In the genomic region with DNA sequence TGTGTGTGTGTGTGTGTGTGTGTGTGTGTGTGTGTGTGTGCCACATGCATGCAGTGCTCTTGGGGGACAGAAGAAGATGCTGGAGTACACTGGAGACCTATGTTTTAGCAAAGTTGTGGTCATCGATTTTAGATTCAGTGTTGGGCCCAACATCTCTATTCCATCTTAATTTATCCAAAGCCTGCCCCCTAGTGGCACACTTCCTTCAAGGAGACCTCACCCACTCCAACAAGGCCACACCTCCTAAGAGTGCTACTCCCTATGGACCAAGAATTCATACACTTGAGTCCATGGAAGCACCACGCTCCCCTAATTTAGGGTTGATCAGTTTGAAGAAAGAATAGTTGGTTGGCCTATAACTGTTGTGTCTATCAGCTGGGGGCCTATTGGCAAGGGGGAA, we compare ENCODE assay signal across 9 mouse cellular contexts. TPM values are rescaled to one million over a fixed set of nuclear protein-coding genes. Genes with fewer than 3 reads are reported as not detected.
DNase-seq lines count a peak whose midpoint lies in the region; ATAC-seq and TF ChIP-seq lines count a peak whose summit lies in the region.
"Had no signal": no experiment of that assay in that cellular context is flagged by ENCODE, and none has a peak within 500 bp of the region (broad histone marks: within the 10 kb centered on the region; RNA-seq: fewer than 3 reads in every experiment).

No protein-coding gene starts in this region.

- DNase-seq in gastrocnemius, postnatal 10 days, result peak; percentile 32
- DNase-seq in gastrocnemius, adult 18-20 months (ENCODE audit: low spot score), result no peak
- DNase-seq in thymus, adult 2 months, result peak; percentile 58
- no peak for DNase-seq in thymus, adult 18-20 months
- peak; percentile 62 to 72 for DNase-seq in kidney, postnatal 4 days
- peak; percentile 38 for DNase-seq in stomach, postnatal 0 days (ENCODE audit: low spot score)
- no peak for DNase-seq in gastrocnemius, postnatal 36 days

- H3K4me3 ChIP-seq in thymus, adult 2 months (ENCODE audit: control insufficient read depth, insufficient read depth, low read length), result no peak overlapping the region
- no peak overlapping the region for H3K4me3 ChIP-seq in stomach, postnatal 0 days (ENCODE audit: low read depth, low read length)
- H3K4me3 ChIP-seq in forebrain, embryonic 15.5 days, result no peak overlapping the region

- ATAC-seq in stomach, postnatal 0 days (ENCODE audit: low FRiP score, low TSS enrichment), result no peak
- ATAC-seq in forebrain, embryonic 15.5 days (replicated peaks), result no peak

- H3K4me1 ChIP-seq in thymus, adult 2 months (replicated peaks; ENCODE audit: control insufficient read depth, insufficient read depth, low read length), result peaks cover 3% of the 10 kb centered on the region
- H3K4me1 ChIP-seq in stomach, postnatal 0 days (replicated peaks; ENCODE audit: control insufficient read depth, insufficient read depth), result no peaks in the 10 kb centered on the region
- peaks cover 7% of the 10 kb centered on the region for H3K4me1 ChIP-seq in forebrain, embryonic 15.5 days

- no peak for TF ChIP-seq POLR2A in thymus, adult 2 months (IDR thresholded peaks at IDR 0.05; ENCODE audit: control insufficient read depth, extremely low read depth, insufficient read depth, low read length, poor library complexity)

- H3K27me3 ChIP-seq in thymus, adult 2 months (ENCODE audit: control insufficient read depth, insufficient read depth, low read length), result no peaks in the 10 kb centered on the region; the same call in 1 of the 2 replicates
- H3K27me3 ChIP-seq in stomach, postnatal 0 days (ENCODE audit: control insufficient read depth, insufficient read depth, low read length), result no peaks in the 10 kb centered on the region
- no peaks in the 10 kb centered on the region for H3K27me3 ChIP-seq in forebrain, embryonic 15.5 days

- intact Hi-C loops in gastrocnemius, postnatal 36 days (cut with DNase I), result no loop called here

- TF ChIP-seq CTCF in thymus, adult 2 months (IDR thresholded peaks at IDR 0.05; ENCODE audit: borderline replicate concordance, control insufficient read depth, extremely low read depth, insufficient read depth, low read length, poor library complexity), result no peak
- peak; percentile 57 for TF ChIP-seq CTCF in stomach, postnatal 0 days (IDR thresholded peaks at IDR 0.05; ENCODE audit: low read depth)

- TF ChIP-seq EP300 in stomach, postnatal 0 days (optimal IDR thresholded peaks at IDR 0.05), result no peak

- 92% methylated on average over 2 of the region's 2 CpGs for WGBS in thymus, adult 2 months
- 87% methylated on average over 2 of the region's 2 CpGs for WGBS in stomach, postnatal 0 days
- WGBS in forebrain, embryonic 15.5 days, result 100% methylated on average over 2 of the region's 2 CpGs

- H3K9me3 ChIP-seq in stomach, postnatal 0 days (ENCODE audit: control insufficient read depth, low read length), result no peaks in the 10 kb centered on the region
- no peaks in the 10 kb centered on the region for H3K9me3 ChIP-seq in forebrain, embryonic 15.5 days

- no peaks in the 10 kb centered on the region for H3K36me3 ChIP-seq in thymus, adult 2 months (ENCODE audit: control insufficient read depth, insufficient read depth, low read length)
- no peaks in the 10 kb centered on the region for H3K36me3 ChIP-seq in stomach, postnatal 0 days (ENCODE audit: control insufficient read depth, insufficient read depth, low read length)
- H3K36me3 ChIP-seq in forebrain, embryonic 15.5 days, result no peaks in the 10 kb centered on the region

- H3K4me2 ChIP-seq in stomach, postnatal 0 days (replicated peaks; ENCODE audit: low read depth), result no peak overlapping the region
- H3K4me2 ChIP-seq in forebrain, embryonic 15.5 days (replicated peaks), result no peak overlapping the region

- H3K27ac ChIP-seq in thymus, adult 2 months (ENCODE audit: control insufficient read depth, insufficient read depth, low read length), result no peak overlapping the region
- no peak overlapping the region for H3K27ac ChIP-seq in stomach, postnatal 0 days (replicated peaks)
- no peak overlapping the region for H3K27ac ChIP-seq in forebrain, embryonic 15.5 days (replicated peaks)

- no peak overlapping the region for H3K9ac ChIP-seq in stomach, postnatal 0 days (ENCODE audit: low read length)
- H3K9ac ChIP-seq in forebrain, embryonic 15.5 days (replicated peaks), result no peak overlapping the region

RNA-seq across cellular contexts. Expression of a gene that starts 4.6 kb away (rescaled TPM):
- total RNA-seq in gastrocnemius, postnatal 10 days (2021), result not detected
- not detected for total RNA-seq in gastrocnemius, adult 18-20 months (2021)
- polyA plus RNA-seq in thymus, adult 2 months (2012; rRNA removed), result 0.11 TPM in 1 of 2 replicates, not detected in the other
- not detected in 2 replicates for polyA plus RNA-seq in stomach, postnatal 0 days (2015; fragmentation: Nextera tagmentation; extraction: Ambion mirVana)
- not detected for total RNA-seq in gastrocnemius, postnatal 36 days (2021)
- polyA plus RNA-seq in forebrain, embryonic 15.5 days (2015; fragmentation: Nextera tagmentation; extraction: Ambion mirVana), result not detected in 2 replicates
- total RNA-seq: heart, postnatal 10 days had no signal

RNA-seq across cellular contexts. Expression of a gene that starts 12.2 kb away (rescaled TPM):
- not detected for total RNA-seq in gastrocnemius, postnatal 10 days (2021)
- total RNA-seq in gastrocnemius, adult 18-20 months (2021), result not detected
- polyA plus RNA-seq in thymus, adult 2 months (2012; rRNA removed), result 0.31 and 0.49 TPM in 2 replicates
- 0.52 and 0.57 TPM in 2 replicates for polyA plus RNA-seq in stomach, postnatal 0 days (2015; fragmentation: Nextera tagmentation; extraction: Ambion mirVana)
- not detected for total RNA-seq in gastrocnemius, postnatal 36 days (2021)
- not detected in 2 replicates for polyA plus RNA-seq in forebrain, embryonic 15.5 days (2015; fragmentation: Nextera tagmentation; extraction: Ambion mirVana)
- total RNA-seq: heart, postnatal 10 days had no signal

RNA-seq across cellular contexts. Expression of a gene that starts 19.7 kb away (rescaled TPM):
- total RNA-seq in gastrocnemius, postnatal 10 days (2021), result not detected
- total RNA-seq in gastrocnemius, adult 18-20 months (2021), result not detected
- not detected in 2 replicates for polyA plus RNA-seq in thymus, adult 2 months (2012; rRNA removed)
- not detected in 2 replicates for polyA plus RNA-seq in stomach, postnatal 0 days (2015; fragmentation: Nextera tagmentation; extraction: Ambion mirVana)
- total RNA-seq in gastrocnemius, postnatal 36 days (2021), result not detected
- not detected in 2 replicates for polyA plus RNA-seq in forebrain, embryonic 15.5 days (2015; fragmentation: Nextera tagmentation; extraction: Ambion mirVana)
- total RNA-seq: heart, postnatal 10 days had no signal

RNA-seq across cellular contexts. Expression of a gene that starts 21.3 kb away (rescaled TPM):
- total RNA-seq in gastrocnemius, postnatal 10 days (2021), result 10 to 100 TPM; 46.6 to 51.4 TPM
- 10 to 100 TPM; 25.0 to 30.1 TPM for total RNA-seq in gastrocnemius, adult 18-20 months (2021)
- polyA plus RNA-seq in thymus, adult 2 months (2012; rRNA removed), result 33.2 and 52.1 TPM in 2 replicates
- 152 and 157 TPM in 2 replicates for polyA plus RNA-seq in stomach, postnatal 0 days (2015; fragmentation: Nextera tagmentation; extraction: Ambion mirVana)
- total RNA-seq in gastrocnemius, postnatal 36 days (2021), result 10 to 100 TPM; 30.2 to 30.3 TPM
- 8.9 and 10.0 TPM in 2 replicates for polyA plus RNA-seq in forebrain, embryonic 15.5 days (2015; fragmentation: Nextera tagmentation; extraction: Ambion mirVana)

RNA-seq across cellular contexts. Expression of a gene that starts 21.3 kb away (rescaled TPM):
- 1 to 10 TPM; 3.3 to 4.6 TPM for total RNA-seq in gastrocnemius, postnatal 10 days (2021)
- total RNA-seq in gastrocnemius, adult 18-20 months (2021), result 1 to 10 TPM; 3.0 to 4.1 TPM
- 5.3 and 7.5 TPM in 2 replicates for polyA plus RNA-seq in thymus, adult 2 months (2012; rRNA removed)
- polyA plus RNA-seq in stomach, postnatal 0 days (2015; fragmentation: Nextera tagmentation; extraction: Ambion mirVana), result 27.7 and 29.5 TPM in 2 replicates
- 1 to 10 TPM; 3.1 TPM for total RNA-seq in gastrocnemius, postnatal 36 days (2021)
- 2.6 and 3.8 TPM in 2 replicates for polyA plus RNA-seq in forebrain, embryonic 15.5 days (2015; fragmentation: Nextera tagmentation; extraction: Ambion mirVana)

Comparison
In these comparisons a context has a peak if more than half of its experiments do, and no peak if none do; other contexts are left out.
1. DNase-seq: peak in gastrocnemius, postnatal 10 days (single experiment), thymus, adult 2 months (single experiment), kidney, postnatal 4 days (2 of 2) and stomach, postnatal 0 days (single experiment); none in gastrocnemius, adult 18-20 months (single experiment), thymus, adult 18-20 months (0 of 2) and gastrocnemius, postnatal 36 days (0 of 2).